Mouse (Mus musculus): ENCODE data around the gene Hs1bp3. TPM values are rescaled to one million over a fixed set of nuclear protein-coding genes. Genes with fewer than 3 reads are reported as not detected.

Hs1bp3 gene
- total and polyA plus RNA-seq, 2 experiments from 2014 or later, result 5.1 to 8.3 TPM

DNA sequence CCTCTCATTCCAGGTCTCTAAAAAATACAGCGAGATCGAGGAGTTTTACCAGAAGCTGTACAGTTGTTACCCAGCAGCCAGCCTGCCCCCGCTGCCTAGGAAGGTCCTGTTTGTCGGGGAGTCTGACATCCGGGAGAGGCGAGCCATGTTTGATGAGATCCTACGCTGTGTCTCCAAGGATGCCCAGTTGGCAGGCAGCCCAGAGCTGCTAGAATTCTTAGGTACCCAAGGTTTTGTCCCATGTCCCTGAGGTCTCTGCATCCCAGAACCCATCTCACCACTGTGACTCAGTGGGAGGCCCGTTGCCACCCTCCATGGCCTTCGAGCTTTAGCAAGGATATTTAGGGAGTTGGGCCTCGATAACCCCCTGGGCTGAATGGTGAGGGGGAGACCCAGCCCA lies 8.3 kb downstream of the Hs1bp3 start:
- no peak for TF ChIP-seq CTCF (IDR thresholded peaks at IDR 0.05)
- H3K4me1 ChIP-seq (ENCODE audit: insufficient read depth, low read length), result no peaks in the 10 kb centered on the region
- H3K9ac ChIP-seq (replicated peaks; ENCODE audit: low read length, poor library complexity, severe bottlenecking), result no peak overlapping the region
- H3K4me3 ChIP-seq (ENCODE audit: low read depth, low read length), result no peak overlapping the region
- WGBS, result 82% methylated on average over 10 of the region's 10 CpGs
- no peaks in the 10 kb centered on the region for H3K9me3 ChIP-seq (ENCODE audit: low read length)
- no peaks in the 10 kb centered on the region for H3K27me3 ChIP-seq (ENCODE audit: insufficient read depth, low read length)
- no peak overlapping the region for H3K27ac ChIP-seq (ENCODE audit: low read depth, low read length)
- ATAC-seq (ENCODE audit: low FRiP score) (no peak), DNase-seq (ENCODE audit: low spot score) (no peak)
- peaks cover 61% of the 10 kb centered on the region for H3K36me3 ChIP-seq (ENCODE audit: insufficient read depth, low read length)
- H3K4me2 ChIP-seq (ENCODE audit: low read depth, low read length, poor library complexity, severe bottlenecking), result no peak overlapping the region

DNA sequence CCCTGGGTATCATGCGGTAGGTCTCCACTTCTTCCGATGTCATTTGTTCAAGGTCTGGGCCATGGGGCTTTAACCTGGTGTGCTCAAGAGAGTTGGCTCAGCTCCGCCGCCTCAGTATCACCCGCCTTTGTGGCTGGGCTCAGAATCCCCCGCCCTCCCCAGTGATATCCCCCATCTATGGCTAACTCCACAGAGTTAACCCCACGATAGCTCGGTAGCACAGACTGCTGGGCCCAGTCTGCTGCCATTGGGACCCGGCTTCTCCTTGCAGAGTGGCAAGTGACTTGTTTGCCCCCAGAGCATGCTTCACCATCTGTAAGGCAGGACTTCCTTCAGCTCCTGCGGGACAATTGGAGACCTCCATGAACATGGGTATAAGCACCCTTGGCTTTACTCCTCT lies 10.9 kb downstream of the Hs1bp3 start:
- H3K9me3 ChIP-seq (ENCODE audit: low read length), result no peaks in the 10 kb centered on the region
- 86% methylated on average over 10 of the region's 10 CpGs for WGBS
- H3K4me3 ChIP-seq (ENCODE audit: low read depth, low read length), result no peak overlapping the region
- no peak overlapping the region for H3K9ac ChIP-seq (replicated peaks; ENCODE audit: low read length, poor library complexity, severe bottlenecking)
- TF ChIP-seq CTCF (IDR thresholded peaks at IDR 0.05), result no peak
- H3K27ac ChIP-seq (ENCODE audit: low read depth, low read length), result no peak overlapping the region
- H3K4me1 ChIP-seq (ENCODE audit: insufficient read depth, low read length), result peaks cover 8% of the 10 kb centered on the region; the same call in 1 of the 2 replicates
- no peak for DNase-seq (ENCODE audit: low spot score)
- H3K4me2 ChIP-seq (ENCODE audit: low read depth, low read length, poor library complexity, severe bottlenecking), result no peak overlapping the region
- H3K36me3 ChIP-seq (ENCODE audit: insufficient read depth, low read length), result peaks cover 49% of the 10 kb centered on the region
- no peak for ATAC-seq (ENCODE audit: low FRiP score)
- H3K27me3 ChIP-seq (ENCODE audit: insufficient read depth, low read length), result no peaks in the 10 kb centered on the region

DNA sequence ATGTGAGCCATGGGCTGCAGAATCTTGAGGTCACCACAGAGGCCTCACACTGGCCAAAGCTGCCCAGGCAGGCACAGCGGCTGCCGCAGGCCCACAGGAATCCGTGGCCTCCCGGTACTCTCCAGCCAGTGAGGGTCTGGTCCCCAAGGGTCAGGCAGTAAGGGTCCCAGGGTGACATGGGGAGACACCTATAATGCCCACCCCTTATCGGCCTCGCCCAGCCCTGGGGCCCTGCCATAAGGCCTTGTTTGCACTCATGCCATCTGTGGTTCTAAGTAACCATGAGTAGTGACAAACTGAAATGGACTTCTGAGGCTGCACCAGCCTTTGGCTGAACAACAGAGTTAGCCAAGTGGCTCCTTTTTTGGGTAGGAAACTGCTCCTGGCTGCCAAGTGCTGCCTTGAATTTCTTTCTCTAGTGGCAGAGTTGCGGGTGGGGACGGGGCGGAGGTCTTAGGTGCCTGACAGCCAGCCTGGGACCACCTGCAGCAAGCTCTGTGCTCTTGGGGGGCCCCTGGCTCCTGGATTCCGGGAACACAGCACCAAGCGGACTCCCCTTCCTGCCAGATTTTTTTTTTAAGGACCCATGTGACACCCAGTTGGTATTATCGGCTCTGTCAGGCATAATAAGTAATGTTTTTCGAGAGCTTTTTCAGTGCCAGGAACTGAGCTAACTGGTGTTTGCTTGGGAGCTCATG lies 12.2 kb downstream of the Hs1bp3 start:
- H3K9me3 ChIP-seq (ENCODE audit: low read length), result no peaks in the 10 kb centered on the region
- H3K4me1 ChIP-seq (ENCODE audit: insufficient read depth, low read length), result peaks cover 8% of the 10 kb centered on the region; the same call in 1 of the 2 replicates
- H3K36me3 ChIP-seq (ENCODE audit: insufficient read depth, low read length), result peaks cover 43% of the 10 kb centered on the region
- no peak overlapping the region for H3K27ac ChIP-seq (ENCODE audit: low read depth, low read length)
- no peak overlapping the region for H3K9ac ChIP-seq (replicated peaks; ENCODE audit: low read length, poor library complexity, severe bottlenecking)
- 90% methylated on average over 13 of the region's 13 CpGs for WGBS
- H3K27me3 ChIP-seq (ENCODE audit: insufficient read depth, low read length), result no peaks in the 10 kb centered on the region
- no peak overlapping the region for H3K4me2 ChIP-seq (ENCODE audit: low read depth, low read length, poor library complexity, severe bottlenecking)
- TF ChIP-seq CTCF (IDR thresholded peaks at IDR 0.05), result no peak
- no peak for ATAC-seq (ENCODE audit: low FRiP score)
- DNase-seq (ENCODE audit: low spot score), result no peak
- H3K4me3 ChIP-seq (ENCODE audit: low read depth, low read length), result no peak overlapping the region

DNA sequence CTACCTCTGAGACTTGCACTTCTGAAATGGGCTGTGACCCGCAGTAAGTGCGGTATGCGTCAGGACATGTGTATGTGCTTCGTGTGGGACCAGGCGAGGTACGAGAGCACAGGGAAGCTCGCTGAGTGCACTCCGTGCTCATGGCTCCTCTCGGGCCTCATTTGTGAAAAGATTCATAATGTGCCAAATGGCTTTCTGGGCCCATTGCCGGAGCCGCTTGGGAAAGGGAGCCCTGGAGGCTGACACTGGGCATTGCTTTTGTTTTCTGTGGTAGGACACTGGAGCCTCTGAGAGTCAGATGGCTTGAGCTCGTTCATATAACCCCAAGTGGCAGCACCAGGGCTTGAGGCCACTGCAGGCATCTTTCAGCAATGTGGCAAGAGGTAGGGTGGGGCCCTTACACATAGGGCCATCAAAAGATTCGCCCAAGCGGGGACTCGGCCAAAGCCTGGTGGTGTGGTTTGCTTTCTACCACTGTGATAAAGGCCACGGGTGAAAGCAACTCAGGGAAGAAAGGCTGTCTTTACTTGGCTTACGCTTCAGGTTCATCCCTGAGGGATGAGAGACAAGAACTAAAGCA lies 12.8 kb downstream of the Hs1bp3 start:
- ATAC-seq (ENCODE audit: low FRiP score) (no peak), DNase-seq (ENCODE audit: low spot score) (no peak)
- H3K4me1 ChIP-seq (ENCODE audit: insufficient read depth, low read length), result peaks cover 8% of the 10 kb centered on the region; the same call in 1 of the 2 replicates
- no peak overlapping the region for H3K27ac ChIP-seq (ENCODE audit: low read depth, low read length)
- no peak overlapping the region for H3K9ac ChIP-seq (replicated peaks; ENCODE audit: low read length, poor library complexity, severe bottlenecking)
- no peaks in the 10 kb centered on the region for H3K9me3 ChIP-seq (ENCODE audit: low read length)
- 92% methylated on average over 17 of the region's 17 CpGs for WGBS
- H3K4me3 ChIP-seq (ENCODE audit: low read depth, low read length), result no peak overlapping the region
- no peak for TF ChIP-seq CTCF (IDR thresholded peaks at IDR 0.05)
- H3K4me2 ChIP-seq (ENCODE audit: low read depth, low read length, poor library complexity, severe bottlenecking), result no peak overlapping the region
- no peaks in the 10 kb centered on the region for H3K27me3 ChIP-seq (ENCODE audit: insufficient read depth, low read length)
- peaks cover 39% of the 10 kb centered on the region for H3K36me3 ChIP-seq (ENCODE audit: insufficient read depth, low read length)

DNA sequence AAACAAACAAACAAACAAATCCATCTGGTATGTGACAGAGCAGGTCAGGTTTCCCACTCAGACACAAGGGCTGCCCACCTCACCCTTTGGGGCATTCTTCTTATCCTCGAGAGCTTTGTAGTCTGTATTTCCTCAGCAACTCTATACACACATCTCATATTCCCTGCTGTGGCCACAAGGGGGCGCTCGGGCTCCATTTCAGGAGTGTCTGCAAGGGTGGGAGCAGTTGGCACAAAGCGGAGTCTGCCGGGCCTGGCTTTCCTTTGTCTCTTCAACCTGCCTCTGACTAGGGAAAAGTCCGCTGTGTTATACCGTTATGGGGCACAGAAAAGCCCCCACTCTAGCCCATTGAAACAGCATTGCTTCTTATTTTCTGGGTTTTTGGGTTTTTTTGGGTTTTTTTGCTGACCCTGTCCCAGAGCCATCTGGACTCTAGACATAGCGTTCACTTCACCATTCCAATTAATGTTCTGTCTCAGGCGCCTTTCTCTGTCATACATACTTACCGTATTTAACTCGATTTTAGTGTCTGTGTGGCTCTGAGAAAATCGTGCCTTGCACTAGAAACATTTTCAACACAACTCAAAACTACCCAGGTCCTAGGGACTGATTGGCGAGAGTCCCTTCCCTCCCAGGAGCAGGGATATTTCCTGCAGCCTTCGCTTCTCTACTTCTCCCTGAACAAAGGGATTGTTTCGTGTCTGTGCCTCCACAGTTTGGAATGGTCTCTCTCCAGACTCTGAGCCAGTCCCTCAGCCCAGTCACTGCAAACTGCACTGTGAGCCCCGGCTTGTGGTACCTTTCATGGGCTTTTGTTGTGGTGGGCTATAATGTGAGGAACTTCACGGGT lies 13.8 kb downstream of the Hs1bp3 start:
- peak; percentile 95 for DNase-seq (ENCODE audit: low spot score)
- WGBS, result 15% methylated on average over 17 of the region's 17 CpGs

More for the DNA sequence above, 13.8 kb downstream of the Hs1bp3 start:
- peak; percentile 99 for TF ChIP-seq CTCF (IDR thresholded peaks at IDR 0.05)
- no peaks in the 10 kb centered on the region for H3K9me3 ChIP-seq (ENCODE audit: low read length)
- H3K36me3 ChIP-seq (ENCODE audit: insufficient read depth, low read length), result peaks cover 35% of the 10 kb centered on the region
- ATAC-seq (ENCODE audit: low FRiP score), result peak; percentile 91
- H3K27me3 ChIP-seq (ENCODE audit: insufficient read depth, low read length), result no peaks in the 10 kb centered on the region
- H3K9ac ChIP-seq (replicated peaks; ENCODE audit: low read length, poor library complexity, severe bottlenecking), result peak overlapping the region; percentile 13
- H3K27ac ChIP-seq (ENCODE audit: low read depth, low read length), result peak overlapping the region; percentile 73
- H3K4me3 ChIP-seq (ENCODE audit: low read depth, low read length), result no peak overlapping the region
- H3K4me1 ChIP-seq (ENCODE audit: insufficient read depth, low read length), result peaks cover 8% of the 10 kb centered on the region; the same call in 1 of the 2 replicates
- 0 out of 2 replicates have a peak overlapping the region, but pooled peaks have one; percentile 21 for H3K4me2 ChIP-seq (ENCODE audit: low read depth, low read length, poor library complexity, severe bottlenecking)

Measured in midbrain, postnatal 0 days (tissue).